Mouse (Mus musculus) monocyte, adult 2 months (primary cell): ENCODE results near the gene Pttg1.

ENCODE experiments used
- DNase-seq, 2 experiments: peaks; one replicate each; pipeline ENCODE4 v3.0.0; 2022; ENCODE audit warnings: low spot score in 2 of 2, low read depth in 1 of 2

Pttg1 gene

DNA sequence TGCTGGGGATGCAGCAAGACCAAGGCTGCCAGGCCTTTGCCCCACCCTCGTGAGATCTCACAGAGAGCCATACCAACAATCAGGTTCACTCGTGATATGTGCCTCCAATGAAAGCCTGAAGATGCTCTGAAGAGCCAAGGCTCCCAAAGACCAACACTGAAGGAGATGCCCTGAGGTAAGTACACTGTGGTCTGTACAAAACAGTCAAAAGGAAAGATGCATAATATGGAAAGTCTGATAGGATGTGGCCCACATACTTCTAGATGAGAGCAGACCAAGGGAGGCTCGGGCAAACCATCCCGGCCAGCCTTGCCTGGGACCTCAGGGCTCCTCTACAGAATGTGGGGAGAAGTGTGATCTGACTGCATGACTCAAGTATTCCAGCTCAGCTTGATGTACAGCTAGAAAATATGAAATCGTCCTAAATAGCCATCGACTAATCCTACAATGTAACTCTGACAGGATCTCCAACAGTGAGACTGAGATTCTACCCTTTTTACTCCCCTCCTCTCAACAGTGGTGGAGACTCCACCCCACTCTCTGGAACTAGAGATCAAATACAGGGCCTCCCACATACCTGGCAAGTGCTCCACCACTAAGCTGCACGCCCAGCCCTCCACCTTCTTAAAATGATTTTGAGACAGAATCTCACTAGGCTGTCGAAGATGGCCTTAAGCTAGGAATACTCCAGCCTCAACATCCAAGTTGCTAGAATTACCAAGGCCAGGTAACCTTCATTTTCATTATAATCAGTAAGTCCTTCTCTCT lies 48.8 kb downstream of the Pttg1 start:
- no peak for DNase-seq

DNA sequence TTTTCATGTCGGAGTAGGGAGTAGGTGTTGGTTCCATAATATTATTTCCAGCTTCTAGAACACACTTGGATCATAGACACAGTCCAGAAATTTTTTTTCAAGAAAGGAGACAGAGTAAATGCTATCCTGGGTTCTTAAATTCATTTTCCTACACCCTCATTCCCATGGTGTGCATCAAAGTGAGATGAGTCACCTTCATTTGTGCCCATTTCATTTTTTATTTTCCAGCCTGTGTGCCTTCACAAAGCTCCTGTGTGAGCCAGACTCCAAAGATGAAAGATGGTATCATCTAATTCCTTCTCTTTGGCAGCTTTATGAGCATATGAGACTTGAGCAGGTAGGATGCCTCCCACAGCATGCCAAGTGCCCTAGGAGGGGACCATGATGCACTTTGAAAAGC lies 49.5 kb downstream of the Pttg1 start:
- no peak for DNase-seq

GRCm38 (mm10) chr11:43374956-43375355 lies 51.1 kb downstream of the Pttg1 start:
- no peak for DNase-seq

DNA sequence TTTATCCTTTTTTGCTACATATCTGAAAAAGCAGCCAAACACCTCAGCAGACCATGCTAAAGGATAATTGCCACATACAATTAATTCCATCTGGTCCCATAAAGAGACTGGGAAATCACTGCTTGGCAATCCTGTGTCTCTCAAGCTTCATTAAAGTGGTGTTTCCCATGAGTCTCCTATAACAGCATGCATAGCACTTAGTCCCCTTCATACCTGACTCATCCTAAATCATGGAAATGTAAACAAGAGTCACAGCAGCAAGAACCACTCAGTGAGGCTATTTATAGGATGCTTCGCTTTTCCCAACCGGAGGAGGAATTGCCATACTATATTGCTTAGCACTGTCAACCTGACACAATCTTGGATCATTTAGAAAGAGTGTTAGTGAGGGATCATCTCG lies 52.7 kb downstream of the Pttg1 start:
- DNase-seq = no peak

GRCm38 (mm10) chr11:43371807-43372206 lies 54.2 kb downstream of the Pttg1 start:
- DNase-seq = no peak
